Mouse (Mus musculus) bone marrow macrophage, adult 2 months (primary cell): Measurements from ENCODE around the gene Lima1.

Experiments used
- CTCF ChIP-seq: IDR thresholded peaks from 2 replicates; pipeline ENCODE4 v1.5.1; 2012; ENCODE audit warnings: low read depth, mild to moderate bottlenecking, low read length, moderate library complexity
- POLR2A ChIP-seq: IDR thresholded peaks from 2 replicates; pipeline ENCODE4 v1.6.1; 2012; ENCODE audit warnings: mild to moderate bottlenecking, low read depth, low read length, borderline replicate concordance

GRCm38 (mm10) chr15:99872543-99872942 lies 2.7 kb downstream of the Lima1 start:
- TF ChIP-seq POLR2A: no peak
- TF ChIP-seq CTCF: no peak
